Mouse (Mus musculus) kidney, adult 11 months (tissue): ENCODE data around the gene Gm12845.
"Not testable (repeated sequence)": the region's sequence is repeated elsewhere in the genome, so short reads cannot be mapped to it uniquely, and the experiment has no call there.

Source experiments
- DNase-seq: peaks from one replicate; pipeline ENCODE4 v3.0.0; 2022

Gm12845 gene

DNA sequence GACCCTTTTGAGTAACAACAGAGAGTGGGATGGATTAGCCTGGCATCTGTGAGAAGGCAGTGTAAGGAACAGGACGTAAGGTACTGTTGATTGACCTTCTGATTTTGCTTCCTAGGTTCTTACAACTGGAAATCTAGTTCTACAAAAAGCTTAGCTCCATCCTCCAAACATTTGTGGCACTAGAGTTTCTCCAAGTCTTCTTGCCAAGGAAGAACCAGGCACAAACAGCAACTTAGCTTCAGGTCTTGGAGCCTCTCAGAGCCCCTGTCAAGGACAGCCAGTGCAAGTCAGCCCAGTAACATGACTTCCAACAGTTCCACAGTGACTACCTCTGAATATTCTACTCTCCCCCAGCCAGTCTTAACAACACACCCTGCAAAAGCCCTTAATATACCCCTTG, at the start of gene Gm12845:
Gene Gm12845, plus strand, starts transcription at position 301 of the 400 bp plus-strand sequence.
- no peak for DNase-seq

DNA sequence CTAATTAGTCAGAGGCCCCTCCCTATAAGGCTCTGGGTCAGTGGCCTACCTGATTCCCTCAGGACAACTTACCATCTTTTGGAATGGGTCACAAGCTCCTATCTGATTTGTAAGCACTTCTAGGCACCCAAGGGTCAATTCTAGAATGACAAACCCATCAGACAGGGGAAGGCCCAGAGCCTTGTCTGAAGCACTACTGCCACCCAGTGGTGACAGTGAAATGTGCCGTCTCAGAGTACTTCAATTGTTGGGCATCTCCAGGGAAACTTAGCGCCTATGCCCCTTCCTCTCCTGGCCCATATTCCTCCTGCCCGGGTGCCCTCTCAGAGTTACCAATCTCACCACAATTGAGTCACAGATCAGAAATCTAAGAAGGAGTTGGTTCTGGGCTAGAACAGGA, 47.3 kb upstream of the Gm12845 start:
- peak; percentile 50 for DNase-seq

DNA sequence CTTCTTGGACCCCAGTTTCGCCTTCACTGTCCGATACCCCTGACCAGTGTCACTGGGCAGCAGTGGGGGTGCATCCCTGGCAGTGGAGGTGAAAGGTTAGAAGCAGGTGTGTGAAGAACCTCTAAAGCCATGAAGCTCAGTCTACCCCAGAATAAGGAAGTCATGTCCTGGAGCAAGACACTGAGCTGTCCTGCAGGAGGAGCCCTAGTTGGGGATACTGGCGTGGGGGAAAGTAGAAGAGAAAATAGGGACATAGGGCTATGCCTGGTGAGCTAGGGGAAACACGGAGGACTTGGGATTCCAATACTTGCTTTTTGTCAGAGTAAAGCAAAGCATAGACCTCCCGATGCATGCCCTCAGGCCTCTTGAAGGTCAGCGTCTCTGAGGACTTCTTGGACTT, 43.2 kb upstream of the Gm12845 start:
- DNase-seq = no peak

DNA sequence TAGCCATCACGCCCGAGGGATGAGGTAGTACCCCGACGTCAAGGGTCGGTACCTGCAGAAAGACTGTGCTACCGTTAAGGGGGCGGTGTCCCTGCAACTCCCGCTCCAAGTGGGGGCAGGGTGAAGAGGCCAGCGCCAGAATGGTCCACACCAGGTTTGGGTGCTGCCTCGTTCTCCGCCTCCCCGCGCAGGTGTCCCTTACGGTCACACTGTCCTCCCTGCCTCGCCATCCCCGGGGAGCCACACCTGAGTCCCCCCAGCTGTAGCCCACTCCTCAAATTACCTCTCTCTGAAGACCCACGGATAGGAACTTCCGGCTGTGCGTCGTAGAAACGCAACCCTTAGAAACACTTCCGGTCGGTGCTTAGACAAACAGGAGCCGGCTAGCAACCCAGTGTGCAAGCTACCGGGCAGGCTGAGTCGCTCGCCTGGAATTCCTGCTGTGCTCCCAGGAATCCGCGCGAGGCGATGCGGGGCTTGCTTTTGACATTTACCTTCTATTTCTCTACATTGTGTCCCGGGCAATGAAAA, 42.2 kb upstream of the Gm12845 start, which contains the start of gene Dmap1:
Gene Dmap1, minus strand, starts transcription at position 343 of the 531 bp plus-strand sequence.
- peak; percentile 74 for DNase-seq

DNA sequence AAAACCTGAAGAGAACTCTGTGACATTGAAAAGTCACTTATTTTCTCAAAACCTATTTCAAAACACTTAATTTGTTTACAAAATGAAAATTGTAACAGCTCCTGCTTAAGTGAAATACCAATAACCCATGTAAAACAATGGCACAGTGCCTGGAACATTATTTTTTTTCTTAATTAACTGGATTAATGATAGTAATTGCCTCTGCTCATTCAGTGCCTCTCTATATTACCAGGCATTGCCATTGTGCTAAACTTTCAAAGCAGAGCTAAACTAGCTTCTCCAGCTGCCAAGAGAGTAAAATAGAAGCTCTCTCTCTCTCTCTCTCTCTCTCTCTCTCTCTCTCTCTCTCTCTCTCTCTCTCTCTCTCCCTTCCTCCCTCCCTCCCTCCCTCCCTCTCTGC, 41.7 kb upstream of the Gm12845 start:
- no peak for DNase-seq

DNA sequence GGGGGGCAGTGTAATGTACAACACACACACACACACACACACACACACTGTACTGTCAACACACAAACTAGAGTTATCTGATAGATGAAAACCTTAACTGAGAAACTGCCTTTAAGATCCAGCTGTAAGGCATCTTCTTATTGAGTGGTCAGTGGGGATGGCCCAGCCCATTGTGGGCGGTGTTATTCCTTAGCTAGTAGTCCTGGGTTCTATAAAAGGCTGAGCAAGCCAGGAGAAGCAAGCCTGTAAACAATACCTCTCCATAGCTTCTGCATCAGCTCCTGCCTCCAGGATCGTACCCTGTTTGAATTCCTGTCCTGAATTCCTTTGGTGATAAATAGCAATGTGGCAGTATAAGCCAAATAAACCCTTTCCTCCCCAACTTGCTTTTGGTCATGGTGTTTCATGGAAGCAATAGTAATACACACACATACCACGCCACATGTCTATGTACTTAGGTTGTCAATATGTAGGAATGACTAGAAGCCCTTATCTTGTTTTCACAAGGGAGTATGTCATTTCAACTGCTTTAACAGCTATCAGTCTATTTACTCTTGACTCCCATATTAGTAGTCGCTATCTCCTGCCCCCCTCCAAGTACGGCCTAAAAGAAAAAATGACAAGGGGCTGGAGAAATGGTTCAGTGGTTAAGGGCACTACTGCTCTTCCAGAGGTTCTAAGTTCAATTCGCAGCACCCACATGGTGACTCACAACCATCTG, 41.0 kb upstream of the Gm12845 start:
- DNase-seq = no peak

DNA sequence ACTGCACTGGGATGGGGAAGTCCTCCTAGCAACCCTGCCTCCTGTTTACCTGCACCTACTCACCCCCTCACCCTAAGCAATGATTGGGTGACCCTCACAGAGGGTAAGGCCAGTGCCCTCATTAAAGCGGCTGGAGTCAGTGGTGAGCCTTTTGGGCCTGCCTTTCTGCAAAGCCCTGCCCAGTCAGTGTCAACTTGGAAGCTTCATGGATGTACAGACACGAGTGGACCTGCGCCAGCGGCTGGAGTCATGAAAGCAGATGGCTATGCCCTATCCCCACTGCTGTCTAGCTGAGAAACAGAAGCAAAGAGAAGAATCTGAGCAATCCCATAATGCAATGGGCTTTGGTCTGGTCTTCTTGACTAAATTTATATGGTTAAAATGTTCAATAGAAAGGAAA, 37.9 kb upstream of the Gm12845 start:
- DNase-seq = no peak

DNA sequence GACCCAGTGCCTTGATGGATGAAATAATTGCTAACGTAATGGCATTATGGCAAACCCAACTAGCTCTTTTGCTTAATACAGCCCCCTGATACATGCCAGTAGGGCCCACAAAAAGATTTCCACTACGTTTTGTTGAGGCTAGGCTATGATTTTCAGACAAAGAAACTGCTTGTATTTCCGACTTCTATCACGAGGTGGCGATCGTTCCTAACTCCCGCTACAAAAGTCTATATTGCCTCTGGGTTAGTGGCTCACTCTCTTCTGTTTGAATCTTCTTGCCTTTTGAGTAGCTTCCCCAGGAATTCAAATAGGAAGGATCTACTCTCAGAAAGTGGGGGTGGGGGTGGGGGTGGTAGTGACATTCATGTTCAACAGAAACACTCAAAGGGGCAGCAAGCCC, 18.9 kb upstream of the Gm12845 start:
- DNase-seq = peak; percentile 9

DNA sequence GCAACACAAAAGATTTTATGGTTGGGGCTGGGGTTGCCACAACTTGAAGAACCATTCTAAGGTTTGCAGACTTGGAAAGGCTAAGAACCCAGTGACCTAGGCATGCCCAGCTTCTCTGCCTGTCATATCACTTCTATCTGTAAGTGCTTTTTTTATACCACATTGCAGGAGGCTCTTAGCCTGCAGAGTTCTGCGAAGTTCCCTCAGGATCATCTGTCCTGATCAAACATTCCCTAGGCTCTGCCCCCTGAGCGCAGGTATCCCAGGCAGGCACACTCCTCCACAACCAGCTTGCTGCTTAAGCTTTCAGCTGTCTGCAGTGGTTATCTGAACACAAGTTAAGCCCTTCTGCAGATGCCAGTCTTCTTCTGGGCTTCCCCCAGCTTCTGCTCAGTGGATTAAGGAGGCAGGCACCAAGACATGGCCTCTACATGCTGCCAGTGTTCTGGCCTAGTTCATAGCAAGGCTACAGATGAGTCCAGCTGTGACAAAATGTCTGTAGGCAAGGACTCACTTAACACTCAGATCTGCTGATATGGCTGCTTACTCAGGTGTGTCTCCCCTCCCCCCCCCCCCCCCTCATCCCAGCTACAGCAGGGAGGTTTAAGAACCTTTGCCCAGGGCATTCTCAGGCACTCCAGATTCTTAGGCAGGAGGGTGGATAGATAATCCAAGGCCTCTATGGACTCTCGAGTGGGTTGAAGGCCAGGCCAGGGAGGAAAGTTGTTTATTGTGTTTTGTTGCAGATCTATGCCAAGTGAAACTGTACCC, 15.2 kb upstream of the Gm12845 start:
- DNase-seq = peak; percentile 4

DNA sequence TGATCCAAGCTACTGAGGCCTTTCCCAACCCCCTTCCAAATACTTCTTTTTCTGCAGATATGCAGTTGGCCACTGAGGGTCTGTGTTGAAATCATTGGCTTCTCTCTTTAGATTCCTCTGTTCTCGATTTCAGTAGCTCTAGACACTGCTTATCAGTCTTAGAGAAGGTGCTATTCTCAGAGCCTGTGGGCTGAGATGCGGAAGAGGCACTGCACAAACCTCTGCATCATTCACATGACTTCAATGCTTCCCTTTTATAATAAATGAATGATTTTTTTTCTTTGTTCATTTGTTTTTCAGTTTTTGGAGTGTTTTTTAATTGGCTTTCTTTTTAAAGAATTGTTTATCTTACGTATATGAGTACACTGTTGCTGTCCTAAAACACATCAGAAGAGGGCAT, 11.9 kb upstream of the Gm12845 start:
- no peak for DNase-seq

DNA sequence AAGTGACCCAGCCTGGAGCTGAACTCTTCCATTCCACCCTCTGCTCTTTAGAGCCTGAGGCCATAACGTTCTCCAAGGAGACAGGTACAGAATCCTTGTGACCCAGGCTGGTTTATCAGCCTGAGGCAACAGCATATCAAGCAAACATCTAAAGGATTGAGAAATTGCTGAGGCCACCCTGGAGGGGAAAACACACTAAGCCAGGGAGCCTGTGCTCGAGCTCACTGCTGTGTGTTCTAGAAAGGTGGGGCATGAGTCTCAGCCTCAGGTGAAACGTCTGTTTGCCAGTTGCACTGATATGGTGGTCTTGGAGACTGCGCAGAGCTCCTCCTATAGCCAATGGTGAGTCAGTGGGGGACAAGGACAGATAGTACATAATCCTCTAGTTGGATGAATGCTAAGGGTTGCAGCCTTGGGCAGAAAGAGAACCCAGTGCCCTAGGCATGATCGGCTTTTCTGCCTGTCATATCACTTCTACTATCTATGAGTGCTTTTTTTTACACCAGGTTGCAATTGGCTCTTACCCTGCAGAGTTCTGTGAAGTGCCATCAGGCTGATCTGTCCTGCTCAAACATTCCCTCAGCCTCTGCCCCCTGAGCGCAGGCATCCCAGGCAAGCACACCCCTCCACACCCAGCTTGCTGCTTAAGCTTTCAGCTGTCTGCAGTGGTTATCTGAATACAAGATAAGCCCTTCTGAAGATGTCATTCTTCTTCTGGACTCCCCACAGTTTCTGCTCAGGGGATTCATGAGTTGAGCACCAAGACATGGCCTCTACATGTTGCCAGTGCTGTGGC, 10.7 kb upstream of the Gm12845 start:
- no peak for DNase-seq

DNA sequence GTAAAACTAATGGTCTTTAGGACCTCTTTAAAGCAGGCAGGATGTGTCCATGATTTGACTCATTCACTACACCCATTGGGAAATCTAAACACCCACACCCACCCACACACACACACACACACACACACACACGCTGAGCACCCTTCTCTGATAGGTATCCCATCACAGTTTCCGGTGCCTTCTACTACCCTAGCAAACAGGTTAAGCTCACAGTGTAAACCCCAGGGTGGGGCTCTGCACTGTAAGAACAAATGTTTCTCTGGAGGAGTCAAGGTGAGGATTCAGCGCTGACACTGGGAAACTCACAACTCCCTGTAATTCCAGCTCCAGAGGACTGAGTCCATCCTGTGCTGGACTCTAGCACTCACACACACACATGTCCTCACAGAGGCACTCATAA, 7.7 kb downstream of the Gm12845 start:
- DNase-seq = no peak

DNA sequence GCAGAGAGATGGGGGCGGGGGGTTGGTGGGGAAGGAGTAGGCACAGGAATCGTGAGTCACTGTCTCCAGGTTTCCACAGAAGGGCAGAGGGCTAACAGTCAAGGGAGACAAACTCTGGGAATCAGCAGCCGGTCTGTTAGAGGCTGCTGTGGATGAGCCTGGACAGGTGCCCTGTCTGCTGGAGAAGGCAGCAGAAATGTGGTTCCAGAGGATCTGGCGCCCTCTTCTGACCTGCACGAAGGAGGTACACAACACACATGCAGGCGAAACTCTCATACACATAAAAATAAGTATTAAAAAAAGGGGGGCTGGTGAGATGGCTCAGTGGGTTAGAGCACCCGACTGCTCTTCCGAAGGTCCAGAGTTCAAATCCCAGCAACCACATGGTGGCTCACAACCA, 13.3 kb downstream of the Gm12845 start:
- DNase-seq = peak; percentile 3

DNA sequence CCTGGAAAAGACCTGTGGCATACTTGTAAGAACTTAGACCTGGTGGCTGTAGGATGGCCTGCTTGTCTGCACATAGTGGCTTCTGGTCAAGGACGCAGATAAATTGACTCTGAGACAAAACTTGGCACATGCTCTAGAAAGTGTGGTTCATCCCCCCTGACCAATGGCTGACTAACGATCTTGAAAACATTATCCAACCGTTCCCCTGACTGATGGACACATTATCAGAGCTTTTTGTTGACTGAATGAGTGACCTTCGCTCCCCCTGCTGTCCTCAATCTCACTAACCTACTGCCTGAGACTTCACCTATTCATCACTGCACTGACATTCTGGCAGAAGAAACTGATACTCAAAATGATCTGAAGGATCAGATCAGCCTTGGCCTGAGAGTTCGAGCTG, 28.3 kb downstream of the Gm12845 start:
- DNase-seq = not testable (repeated sequence)

DNA sequence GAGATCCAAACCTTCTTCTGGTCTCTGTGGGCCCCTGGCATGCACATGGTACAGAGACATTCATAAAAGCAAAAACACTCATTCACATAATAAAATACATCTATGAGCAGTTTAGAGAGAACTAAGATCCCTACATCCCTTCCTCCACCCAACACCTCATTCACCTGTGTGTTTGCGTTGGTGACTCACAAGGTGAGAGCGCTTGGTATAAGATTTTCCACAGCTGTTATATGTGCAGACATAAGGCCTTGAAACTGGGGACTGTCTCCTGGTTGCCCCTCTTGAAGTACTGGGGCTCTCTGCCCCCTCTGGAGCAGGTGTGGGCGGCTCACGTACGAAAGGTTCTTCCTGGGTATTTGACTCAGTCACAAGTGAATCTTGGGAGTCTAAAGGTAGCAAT, 35.9 kb downstream of the Gm12845 start:
- no peak for DNase-seq

DNA sequence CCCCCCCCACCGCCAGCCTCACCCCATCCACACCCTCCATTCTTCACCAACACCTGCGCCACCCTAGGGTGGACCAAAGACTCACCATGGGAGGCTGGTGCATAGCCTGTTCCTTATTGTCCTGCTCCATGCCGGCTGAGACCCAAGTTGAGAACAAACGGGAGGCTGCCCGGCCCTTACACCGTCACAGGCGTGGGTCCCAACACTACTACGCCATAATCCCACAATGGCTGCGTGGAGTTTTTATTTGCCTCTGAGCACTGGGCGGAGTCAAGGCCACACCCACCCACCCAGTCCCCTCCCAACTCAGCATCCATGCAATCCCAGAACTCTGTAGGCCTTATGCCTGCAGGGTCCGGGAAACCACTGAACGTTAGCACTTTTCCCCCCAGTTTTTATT, 41.2 kb downstream of the Gm12845 start, which contains the start of gene Klf17:
Gene Klf17, minus strand, starts transcription at position 233 of the 400 bp plus-strand sequence.
- DNase-seq = no peak

DNA sequence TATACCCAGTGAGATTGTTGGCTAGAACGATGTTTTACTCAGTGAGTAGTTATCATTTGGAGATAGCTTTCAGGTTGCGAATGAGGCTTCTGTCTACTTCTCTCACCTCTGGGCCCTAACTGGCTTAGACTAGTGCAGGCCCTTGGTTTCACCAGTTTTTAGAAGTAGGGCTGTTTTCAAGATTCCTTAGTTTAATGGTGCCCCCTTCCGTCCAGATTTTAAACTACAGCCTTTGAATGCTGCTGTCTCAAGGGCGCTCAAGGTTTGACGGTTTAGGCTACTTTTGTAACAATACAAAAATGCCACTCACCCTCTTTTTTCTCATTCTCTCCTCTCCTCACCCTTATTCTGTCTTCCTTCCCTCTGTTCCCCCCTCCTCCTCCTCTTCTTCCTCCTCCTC, 46.7 kb downstream of the Gm12845 start:
- DNase-seq = peak; percentile 47

DNA sequence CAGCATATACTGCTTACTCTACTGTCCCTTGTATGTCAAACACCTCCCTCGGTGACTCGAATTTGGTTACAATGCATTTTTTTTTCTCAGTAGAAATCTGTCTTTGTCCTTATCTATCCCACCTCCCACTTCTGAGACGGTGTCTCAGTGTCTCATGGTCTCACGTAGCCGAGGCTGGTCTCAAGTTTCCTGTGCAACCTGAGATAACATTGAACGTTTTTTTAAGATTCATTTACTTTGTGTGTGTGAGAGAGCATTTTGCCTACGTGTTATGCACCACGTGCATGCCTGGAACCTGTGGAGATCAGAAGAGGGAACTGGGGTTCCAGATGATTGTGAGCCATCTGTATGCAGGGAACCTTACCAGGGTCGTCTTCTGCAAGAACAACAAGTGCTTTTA, 48.7 kb downstream of the Gm12845 start:
- DNase-seq = no peak
